Mouse (Mus musculus) CH12.LX (cell line): ENCODE measurements around the gene Ech1. TPM values are rescaled to one million over a fixed set of nuclear protein-coding genes. Genes with fewer than 3 reads are reported as not detected.

Experiments
- DNase-seq: peaks from one replicate; pipeline ENCODE4 v3.0.0-alpha.2; 2013; ENCODE audit errors: extremely low read depth
- H3K27ac ChIP-seq: 2 replicates; pipeline ENCODE4 v1.5.1; 2012; ENCODE audit warnings: low read depth, mild to moderate bottlenecking, control low read depth, moderate library complexity; ENCODE audit not compliant: insufficient read depth
- H3K27me3 ChIP-seq: replicated peaks from 2 replicates; pipeline ENCODE3; 2012; ENCODE audit warnings: inconsistent platforms
- H3K36me3 ChIP-seq, 2 experiments: replicated peaks in 1 of 2; 2 replicates each; pipeline versions ENCODE3 to v1.6.1; 2012; ENCODE audit warnings: inconsistent platforms in 1 of 2, low read length in 1 of 2, mild to moderate bottlenecking in 1 of 2, mixed read lengths in 1 of 2, moderate library complexity in 1 of 2; ENCODE audit not compliant: control insufficient read depth in 1 of 2, insufficient read depth in 1 of 2
- H3K4me1 ChIP-seq, 2 experiments: 2 replicates each; pipeline ENCODE4 v1.6.1; 2012; ENCODE audit warnings: inconsistent platforms in 1 of 2, moderate library complexity in 1 of 2; ENCODE audit not compliant: insufficient read depth in 2 of 2, control insufficient read depth in 1 of 2
- H3K4me2 ChIP-seq: 2 replicates; pipeline ENCODE4 v1.6.1; 2012; ENCODE audit warnings: low read depth, mild to moderate bottlenecking, control low read depth; ENCODE audit not compliant: poor library complexity, insufficient read depth, severe bottlenecking
- H3K4me3 ChIP-seq, 3 experiments: fragments of 150-350 bp in 1 of 3; sonication (generic) in 1 of 3; replicated peaks in 1 of 3; 2 replicates each; pipeline versions ENCODE3 to v1.5.1; 2011 to 2012; ENCODE audit warnings: low read depth in 2 of 3, low read length in 2 of 3, mild to moderate bottlenecking in 2 of 3, moderate library complexity in 2 of 3, control low read depth in 1 of 3, improper control_type of control experiment in 1 of 3, inconsistent platforms in 1 of 3, mixed read lengths in 1 of 3; ENCODE audit not compliant: poor library complexity in 1 of 3
- H3K79me2 ChIP-seq: replicated peaks from 2 replicates; pipeline ENCODE4 v1.6.1; 2012; ENCODE audit warnings: mild to moderate bottlenecking, moderate library complexity; ENCODE audit not compliant: control insufficient read depth, poor library complexity, insufficient read depth, severe bottlenecking; ENCODE audit errors: extremely low read depth
- H3K9ac ChIP-seq: 2 replicates; pipeline ENCODE4 v1.6.1; 2012; ENCODE audit warnings: low read depth, mild to moderate bottlenecking, control low read depth, moderate library complexity; ENCODE audit not compliant: insufficient read depth
- H3K9me3 ChIP-seq: replicated peaks from 2 replicates; pipeline ENCODE3; 2012; ENCODE audit warnings: low read length, inconsistent platforms, mixed read lengths
- BHLHE40 ChIP-seq: IDR thresholded peaks from 2 replicates; pipeline ENCODE4 v1.6.1; 2011; ENCODE audit warnings: mild to moderate bottlenecking, low read depth, low read length, improper control_type of control experiment
- CHD1 ChIP-seq: IDR thresholded peaks from 2 replicates; pipeline ENCODE4 v1.6.1; 2012; ENCODE audit warnings: low read depth, low read length, improper control_type of control experiment, inconsistent platforms
- CHD2 ChIP-seq: IDR thresholded peaks from 2 replicates; pipeline ENCODE4 v1.6.1; 2011; ENCODE audit warnings: low read length, improper control_type of control experiment
- E2F4 ChIP-seq: IDR thresholded peaks from 2 replicates; pipeline ENCODE4 v1.6.1; 2011; ENCODE audit warnings: low read depth, low read length, improper control_type of control experiment; ENCODE audit not compliant: insufficient replicate concordance
- EP300 ChIP-seq: IDR thresholded peaks from 2 replicates; pipeline ENCODE4 v1.6.1; 2011; ENCODE audit warnings: low read length, improper control_type of control experiment
- HCFC1 ChIP-seq: IDR thresholded peaks from 2 replicates; pipeline ENCODE4 v1.6.1; 2012; ENCODE audit warnings: low read depth, mild to moderate bottlenecking, inconsistent platforms, low read length, improper control_type of control experiment
- IRF4 ChIP-seq: IDR thresholded peaks from 2 replicates; pipeline ENCODE4 v1.6.1; 2014; ENCODE audit warnings: low read depth, mild to moderate bottlenecking, inconsistent platforms, low read length, improper control_type of control experiment
- JUN ChIP-seq: IDR thresholded peaks from 2 replicates; pipeline ENCODE4 v1.6.1; 2011; ENCODE audit warnings: low read depth, mild to moderate bottlenecking, low read length, improper control_type of control experiment, moderate library complexity; ENCODE audit not compliant: insufficient read depth
- JUND ChIP-seq: conservative IDR thresholded peaks from 2 replicates; pipeline ENCODE4 v1.6.1; 2011; ENCODE audit warnings: low read depth, low read length, improper control_type of control experiment
- MAFK ChIP-seq: IDR thresholded peaks from 2 replicates; pipeline ENCODE4 v1.6.1; 2011; ENCODE audit warnings: low read length, improper control_type of control experiment; ENCODE audit not compliant: insufficient replicate concordance
- MAZ ChIP-seq: IDR thresholded peaks from 2 replicates; pipeline ENCODE4 v1.6.1; 2012; ENCODE audit warnings: low read depth, mild to moderate bottlenecking, inconsistent platforms, low read length, improper control_type of control experiment, moderate library complexity
- MXI1 ChIP-seq: IDR thresholded peaks from 2 replicates; pipeline ENCODE4 v1.6.1; 2011; ENCODE audit warnings: mild to moderate bottlenecking, low read depth, low read length, improper control_type of control experiment
- MYC ChIP-seq: IDR thresholded peaks from 2 replicates; pipeline ENCODE4 v1.6.1; 2011; ENCODE audit warnings: low read depth, mild to moderate bottlenecking, improper control_type of control experiment, low read length
- NRF1 ChIP-seq: IDR thresholded peaks from 2 replicates; pipeline ENCODE4 v1.6.1; 2014; ENCODE audit warnings: low read depth, mild to moderate bottlenecking, inconsistent platforms, low read length, improper control_type of control experiment, moderate library complexity
- PAX5 ChIP-seq: IDR thresholded peaks from 2 replicates; pipeline ENCODE4 v1.6.1; 2012; ENCODE audit warnings: low read length, inconsistent platforms, mixed read lengths
- POLR2A ChIP-seq: IDR thresholded peaks from 2 replicates; pipeline ENCODE4 v1.6.1; 2011; ENCODE audit warnings: low read depth, mild to moderate bottlenecking, improper control_type of control experiment, low read length
- POLR2AphosphoS2 ChIP-seq: IDR thresholded peaks from 2 replicates; pipeline ENCODE4 v1.6.1; 2011; ENCODE audit warnings: low read depth, low read length, improper control_type of control experiment
- RCOR1 ChIP-seq: conservative IDR thresholded peaks from 2 replicates; pipeline ENCODE4 v1.6.1; 2012; ENCODE audit warnings: low read depth, mild to moderate bottlenecking, inconsistent platforms, low read length, improper control_type of control experiment
- TBP ChIP-seq: conservative IDR thresholded peaks from 2 replicates; pipeline ENCODE4 v1.6.1; 2011; ENCODE audit warnings: low read depth, low read length, improper control_type of control experiment
- TCF12 ChIP-seq: IDR thresholded peaks from 2 replicates; pipeline ENCODE4 v1.6.1; 2014; ENCODE audit warnings: low read depth, mild to moderate bottlenecking, inconsistent platforms, low read length, improper control_type of control experiment
- UBTF ChIP-seq: IDR thresholded peaks from 2 replicates; pipeline ENCODE4 v1.6.1; 2012; ENCODE audit warnings: low read depth, mild to moderate bottlenecking, inconsistent platforms, low read length, improper control_type of control experiment, moderate library complexity
- USF1 ChIP-seq: IDR thresholded peaks from 2 replicates; pipeline ENCODE4 v1.6.1; 2014; ENCODE audit warnings: low read depth, mild to moderate bottlenecking, inconsistent platforms, low read length, improper control_type of control experiment
- USF2 ChIP-seq: conservative IDR thresholded peaks from 2 replicates; pipeline ENCODE4 v1.6.1; 2011; ENCODE audit warnings: low read depth, low read length, improper control_type of control experiment
- ZC3H11A ChIP-seq: IDR thresholded peaks from 2 replicates; pipeline ENCODE4 v1.6.1; 2012; ENCODE audit warnings: low read depth, mild to moderate bottlenecking, inconsistent platforms, low read length, improper control_type of control experiment
- ZNF384 ChIP-seq: IDR thresholded peaks from 2 replicates; pipeline ENCODE4 v1.6.1; 2012; ENCODE audit warnings: low read depth, low read length, improper control_type of control experiment, inconsistent platforms
- dilution Hi-C: fragments of 300-500 bp; cut with MboI; formaldehyde crosslinking; loops from 2 replicates; pipeline ENCODE4 v1.14.3; 2020; ENCODE audit warnings: low sequenced_read_pairs; ENCODE audit not compliant: extremely low pct_unique_long_range_greater_than_20kb, extremely low pct_ligation_motif_present
- in situ Hi-C: fragments of 300-500 bp; cut with MboI; formaldehyde crosslinking; loops from 3 replicates; pipeline ENCODE4 v1.14.3; 2019; ENCODE audit warnings: low sequenced_read_pairs, low pct_ligation_motif_present, low pct_unique_long_range_greater_than_20kb, mixed read lengths
- polyA plus RNA-seq: library from polyadenylated mRNA; unstranded; fragments of >175 nt; gene quantifications from 2 replicates; pipeline ENCODE4 v1.2.1, GENCODE M21; 2012; ENCODE audit warnings: low read depth; ENCODE audit not compliant: insufficient read length
- total RNA-seq, 2 experiments: library from RNA; depleted of rRNA; stranded (reverse); fragments of 300-350 nt in 1 of 2; fragments of >200 nt in 1 of 2; gene quantifications; 2 replicates each; pipeline ENCODE4 v1.2.3; 2012 to 2014

The Ech1 gene
- total and polyA plus RNA-seq, 3 experiments: 67.6 to 124 (median 119) TPM

GRCm38 (mm10) chr7:28787884-28788283 lies 37.1 kb upstream of the Ech1 start:
- Histone ChIP-seq H3K27me3 (no peaks in the 10 kb centered on the region), H3K9me3 (no peaks in the 10 kb centered on the region), H3K4me2 (peak overlapping the region; percentile 69), H3K9ac (peak overlapping the region; percentile 40), H3K36me3 (peaks cover 19 to 50% of the 10 kb centered on the region in 2 experiments), H3K27ac (peak overlapping the region; percentile 92), H3K4me3 (peak overlapping the region; percentile 8 to 30 (median 19)), H3K79me2 (no peaks in the 10 kb centered on the region), H3K4me1 (peaks cover 44 to 96% of the 10 kb centered on the region in 2 experiments)
- no peak for DNase-seq
- dilution Hi-C loops (no loop called here), in situ Hi-C loops (loop anchor here (25.0 kb wide), 1 partner anchor 249 kb away; no protein-coding TSS in a partner anchor)
- no peak for TF ChIP-seq PAX5
- TF ChIP-seq MAFK: no peak
- no peak for TF ChIP-seq HCFC1
- no peak for TF ChIP-seq CHD1
- TF ChIP-seq ZNF384: no peak
- no peak for TF ChIP-seq EP300
- TF ChIP-seq MYC: no peak
- 0 out of 2 replicates have a peak, but pooled peaks have one; percentile 2 for TF ChIP-seq BHLHE40
- TF ChIP-seq ZC3H11A: no peak
- no peak; the same call in 1 of the 2 replicates for TF ChIP-seq POLR2A
- no peak for TF ChIP-seq JUN
- TF ChIP-seq USF1: no peak
- no peak for TF ChIP-seq IRF4
- no peak for TF ChIP-seq POLR2AphosphoS2
- TF ChIP-seq CHD2: no peak
- no peak for TF ChIP-seq MXI1
- 0 out of 2 replicates have a peak, but pooled peaks have one; percentile 7 for TF ChIP-seq NRF1
- no peak for TF ChIP-seq USF2
- 0 out of 2 replicates have a peak, but pooled peaks have one; percentile 9 for TF ChIP-seq TCF12
- 0 out of 2 replicates have a peak, but pooled peaks have one; percentile 58 for TF ChIP-seq UBTF
- no peak for TF ChIP-seq E2F4
- TF ChIP-seq RCOR1: no peak
- TF ChIP-seq TBP: no peak
- no peak for TF ChIP-seq JUND
- no peak for TF ChIP-seq MAZ
